Mouse (Mus musculus) brain, adult 10 weeks (tissue): ENCODE data around the gene Olfr1294. TPM values are rescaled to one million over a fixed set of nuclear protein-coding genes. Genes with fewer than 3 reads are reported as not detected.

Experiments
- polyA plus RNA-seq: library from polyadenylated mRNA; stranded (reverse); fragments of 350-450 nt; fragmentation: Illumina TruSeq; extraction: RNeasy Lipid Tissue Mini Kit (QIAGEN cat#74804); gene quantifications from one replicate; pipeline ENCODE4 v1.2.3, GENCODE M21; 2015; ENCODE audit warnings: low read depth, low replicate concordance

Olfr1294 gene
- polyA plus RNA-seq = not detected

GRCm38 (mm10) chr2:111540191-111540590 is at the start of gene Olfr1294:
Olfr1294 (minus strand) TSS chr2:111540291.

GRCm38 (mm10) chr2:111569581-111569980 is 29.5 kb upstream of the Olfr1294 start, which contains the start of gene Olfr1295:
Olfr1295 (minus strand) TSS chr2:111569681.

DNA sequence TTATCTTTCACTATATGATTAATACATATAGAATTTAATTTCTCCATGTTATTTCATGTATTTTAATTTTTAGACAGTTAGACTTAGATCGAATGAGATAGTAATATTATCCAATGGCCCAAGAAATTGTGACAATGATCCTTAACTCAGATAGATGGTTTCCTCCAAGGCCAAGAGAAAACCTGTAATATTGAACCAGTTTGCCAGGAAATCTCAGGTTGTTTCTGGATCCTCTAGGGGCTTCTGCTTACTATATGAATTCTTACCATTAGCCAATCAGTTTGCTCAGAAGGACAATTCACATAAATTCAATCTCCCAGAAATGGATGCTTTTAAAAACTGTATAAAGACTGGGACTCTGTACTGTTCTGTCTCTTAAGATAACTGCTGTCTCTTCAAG is 15.2 kb downstream of the Olfr1294 start, which contains the start of gene Olfr1293-ps:
Olfr1293-ps (plus strand) TSS at position 301 of the 400 bp plus-strand sequence.

GRCm38 (mm10) chr2:111496880-111497279 is 43.2 kb downstream of the Olfr1294 start, which contains the start of gene Olfr1291-ps1:
Olfr1291-ps1 (plus strand) TSS chr2:111497180.

GRCm38 (mm10) chr2:111493729-111494128 is 46.4 kb downstream of the Olfr1294 start, which contains the start of gene Olfr1290:
Olfr1290 (minus strand) TSS chr2:111493829.

Other genes starting within 250 kb of the Olfr1294 start
- not detected for gene Olfr1279, start 239.7 kb downstream of the Olfr1294 start, polyA plus RNA-seq
- gene Olfr1280, start 226.3 kb downstream of the Olfr1294 start, polyA plus RNA-seq = not detected
- not detected for gene Olfr1281, start 213.8 kb downstream of the Olfr1294 start, polyA plus RNA-seq
- gene Olfr1282, start 204.2 kb downstream of the Olfr1294 start, polyA plus RNA-seq = not detected
- gene Olfr1283, start 173.5 kb downstream of the Olfr1294 start, polyA plus RNA-seq = not detected
- gene Olfr1284, start 164.8 kb downstream of the Olfr1294 start, polyA plus RNA-seq = not detected
- not detected for gene Olfr1286, start 117.2 kb downstream of the Olfr1294 start, polyA plus RNA-seq
- gene Olfr1287, start 91.1 kb downstream of the Olfr1294 start, polyA plus RNA-seq = not detected
- not detected for gene Olfr1288, start 66.2 kb downstream of the Olfr1294 start, polyA plus RNA-seq
- not detected for gene Olfr1289, start 59.5 kb downstream of the Olfr1294 start, polyA plus RNA-seq
- not detected for gene Olfr1290, start 46.5 kb downstream of the Olfr1294 start, polyA plus RNA-seq
- gene Olfr1291-ps1, start 43.1 kb downstream of the Olfr1294 start, polyA plus RNA-seq = not detected
- gene Olfr1293-ps, start 15.1 kb downstream of the Olfr1294 start, polyA plus RNA-seq = not detected
- gene Olfr1295, start 29.4 kb upstream of the Olfr1294 start, polyA plus RNA-seq = not detected
- gene Olfr1297, start 86.2 kb upstream of the Olfr1294 start, polyA plus RNA-seq = not detected
- not detected for gene Olfr1298, start 108.9 kb upstream of the Olfr1294 start, polyA plus RNA-seq
- gene Olfr1299, start 121.1 kb upstream of the Olfr1294 start, polyA plus RNA-seq = not detected
- not detected for gene Olfr1301, start 210.7 kb upstream of the Olfr1294 start, polyA plus RNA-seq
- not detected for gene Olfr1302, start 237.1 kb upstream of the Olfr1294 start, polyA plus RNA-seq